ENCODE assay signal across 9 mouse cellular contexts in genomic region chr9:71168511-71168910, GRCm38 (mm10). TPM values are rescaled to one million over a fixed set of nuclear protein-coding genes. Genes with fewer than 3 reads are reported as not detected.
DNase-seq lines count a peak whose midpoint lies in the region; ATAC-seq lines count a peak whose summit lies in the region.
"Had no signal": no experiment of that assay in that cellular context is flagged by ENCODE, and none has a peak within 500 bp of the region (broad histone marks: within the 10 kb centered on the region; RNA-seq: fewer than 3 reads in every experiment).

Gene Aqp9, minus strand, starts transcription at chr9:71168682.

- no peaks in the 10 kb centered on the region for H3K9me3 ChIP-seq in heart, embryonic 16.5 days (replicated peaks; ENCODE audit: control insufficient read depth, low read length)
- H3K9me3 ChIP-seq in midbrain, embryonic 15.5 days, result no peaks in the 10 kb centered on the region

- 33% methylated on average over 12 of the region's 12 CpGs for WGBS in heart, embryonic 16.5 days
- 41% methylated on average over 12 of the region's 12 CpGs for WGBS in midbrain, embryonic 15.5 days

- H3K36me3 ChIP-seq in heart, embryonic 16.5 days (ENCODE audit: control insufficient read depth, insufficient read depth), result no peaks in the 10 kb centered on the region
- H3K36me3 ChIP-seq in midbrain, embryonic 15.5 days (replicated peaks), result no peaks in the 10 kb centered on the region

- intact Hi-C loops in left cerebral cortex, postnatal 4 days (cut with DNase I), result no loop called here

- no peak within 1 kb of the TSS for H3K27ac ChIP-seq in heart, embryonic 16.5 days (ENCODE audit: low read length)
- peak within 1 kb of the TSS; percentile 4; the same call in 1 of the 2 replicates for H3K27ac ChIP-seq in midbrain, embryonic 15.5 days

- no peaks in the 10 kb centered on the region for H3K27me3 ChIP-seq in heart, embryonic 16.5 days (ENCODE audit: control insufficient read depth, insufficient read depth, low read length)
- no peaks in the 10 kb centered on the region for H3K27me3 ChIP-seq in midbrain, embryonic 15.5 days (replicated peaks)

- no peak for ATAC-seq in heart, embryonic 16.5 days (replicated peaks; ENCODE audit: extremely low read depth, insufficient read depth, low FRiP score)
- no peak for ATAC-seq in midbrain, embryonic 15.5 days (replicated peaks)

- H3K4me1 ChIP-seq in heart, embryonic 16.5 days (ENCODE audit: control insufficient read depth, insufficient read depth, low read length), result peaks cover 9% of the 10 kb centered on the region
- peaks cover 10% of the 10 kb centered on the region for H3K4me1 ChIP-seq in midbrain, embryonic 15.5 days

- H3K4me3 ChIP-seq in heart, embryonic 16.5 days (ENCODE audit: low read length), result no peak within 1 kb of the TSS; the same call in 1 of the 2 replicates
- H3K4me3 ChIP-seq in midbrain, embryonic 15.5 days, result no peak within 1 kb of the TSS

- peak; percentile 50 to 59 for DNase-seq in cerebellum, postnatal 10 days
- no peak for DNase-seq in cerebellum, postnatal 36 days
- peak; percentile 33 for DNase-seq in left cerebral cortex, postnatal 4 days
- no peak for DNase-seq in left cerebral cortex, adult 9 months (ENCODE audit: low spot score in 2 of 2)
- no peak for DNase-seq in left cerebral cortex, adult 8-10 months (ENCODE audit: low spot score in 2 of 2)
- no peak for DNase-seq in frontal cortex, postnatal 36 days (ENCODE audit: low spot score in 2 of 2)
- DNase-seq: adrenal gland, adult 8-10 months had no signal

- H3K4me2 ChIP-seq in heart, embryonic 16.5 days (ENCODE audit: low read depth, low read length), result peak within 1 kb of the TSS; percentile 16; the same call in 1 of the 2 replicates
- H3K4me2 ChIP-seq in midbrain, embryonic 15.5 days, result no peak within 1 kb of the TSS

- H3K9ac ChIP-seq in heart, embryonic 16.5 days (ENCODE audit: low read length), result no peak within 1 kb of the TSS
- no peak within 1 kb of the TSS for H3K9ac ChIP-seq in midbrain, embryonic 15.5 days

RNA-seq across cellular contexts. Expression of gene Aqp9, which starts in this region (rescaled TPM):
- 1 to 10 TPM in 1 of 2 experiments, under 1 TPM in 1; 0.87 to 1.5 TPM for total RNA-seq in left cerebral cortex, postnatal 4 days (2021)
- 0.30 and 0.51 TPM in 2 replicates for polyA plus RNA-seq in heart, embryonic 16.5 days (2015; fragmentation: Nextera tagmentation; extraction: Ambion mirVana)
- polyA plus RNA-seq in midbrain, embryonic 15.5 days (2015; fragmentation: Nextera tagmentation; extraction: Ambion mirVana), result 0.54 and 1.5 TPM in 2 replicates
- 1 to 10 TPM; 2.1 to 3.6 (median 2.7) TPM for total RNA-seq in left cerebral cortex, adult 8-10 months (2022)

Comparison
In these comparisons a context has a peak if more than half of its experiments do, and no peak if none do; other contexts are left out.
1. DNase-seq: peak in cerebellum, postnatal 10 days (2 of 2) and left cerebral cortex, postnatal 4 days (single experiment); none in cerebellum, postnatal 36 days (0 of 2), left cerebral cortex, adult 9 months (0 of 2), left cerebral cortex, adult 8-10 months (0 of 2) and frontal cortex, postnatal 36 days (0 of 2).